Mouse (Mus musculus) heart, postnatal 25 days (tissue): ENCODE data around the gene Gm8251. TPM values are rescaled to one million over a fixed set of nuclear protein-coding genes. Genes with fewer than 3 reads are reported as not detected.

Experiments used
- total RNA-seq, 2 experiments: library from RNA; stranded (reverse); gene quantifications; 2 replicates each; pipeline ENCODE4 v1.2.3; 2021

Gene Gm8251
- total RNA-seq, 2 experiments from 2014 or later: not detected

Other genes with a start within 250 kb of the Gm8251 start
- gene Uxs1, start 234.1 kb downstream of the Gm8251 start, total RNA-seq: 1 to 10 TPM; 8.2 to 9.8 TPM
- 10 to 100 TPM; 41.5 to 44.2 TPM for gene Tpp2, start 128.3 kb downstream of the Gm8251 start, total RNA-seq
- gene Mettl21c, start 41.9 kb downstream of the Gm8251 start, total RNA-seq: not detected
- gene Tex30, start 40.5 kb upstream of the Gm8251 start, total RNA-seq: 1 to 10 TPM; 5.3 to 8.0 TPM
- gene Kdelc1, start 56.9 kb upstream of the Gm8251 start, total RNA-seq: 10 to 100 TPM; 23.0 to 24.9 TPM
- 10 to 100 TPM in 1 of 2 experiments, 1 to 10 TPM in 1; 10.0 to 11.3 TPM for gene Bivm, start 57.0 kb upstream of the Gm8251 start, total RNA-seq
- gene Ercc5, start 85.8 kb upstream of the Gm8251 start, total RNA-seq: 10 to 100 TPM; 16.0 to 19.4 TPM
- gene Mettl21e, start 157.0 kb upstream of the Gm8251 start, total RNA-seq: under 1 TPM in 1 of 2 experiments, not detected in 1; 0.08 TPM